Mouse (Mus musculus): ENCODE data around the gene Cep19.

DNA sequence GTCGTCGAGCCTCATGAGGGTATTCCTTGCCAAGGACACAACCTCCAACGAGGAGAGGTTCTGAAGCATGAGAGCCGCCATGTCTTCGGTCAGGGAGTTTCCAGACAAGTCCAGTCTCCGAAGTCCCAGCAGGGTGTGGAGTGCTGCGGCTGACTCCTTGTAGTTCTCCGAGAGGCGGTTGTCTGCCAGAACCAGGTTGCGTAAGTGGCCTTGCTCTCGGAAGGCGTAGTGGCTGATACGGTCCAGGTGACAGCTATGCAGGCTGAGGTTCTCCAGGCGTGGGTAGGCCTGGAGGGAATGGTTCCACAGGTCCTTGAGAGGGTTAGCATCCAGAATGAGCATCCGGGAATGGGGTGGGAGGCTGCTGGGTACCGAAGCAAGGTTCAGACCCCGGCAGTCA lies 45.0 kb downstream of the Cep19 start:
- TF ChIP-seq CTCF (IDR thresholded peaks at IDR 0.05; ENCODE audit: low read depth, low read length): no peak
- TF ChIP-seq POLR2AphosphoS5 (IDR thresholded peaks at IDR 0.05; ENCODE audit: insufficient replicate concordance, low read depth, low read length): 0 out of 2 replicates have a peak, but pooled peaks have one; percentile 40
- TF ChIP-seq GATA1 (IDR thresholded peaks at IDR 0.05; ENCODE audit: borderline replicate concordance, low read length): no peak
- TF ChIP-seq TAL1 (conservative IDR thresholded peaks at IDR 0.05; ENCODE audit: low read depth, low read length): no peak
- no peak for TF ChIP-seq GATA2 (IDR thresholded peaks at IDR 0.05; ENCODE audit: borderline replicate concordance, low read depth, low read length)
